Mouse (Mus musculus) erythroblast, embryonic 14.5 days (primary cell): ENCODE measurements around the gene Gm21310. TPM values are rescaled to one million over a fixed set of nuclear protein-coding genes. Genes with fewer than 3 reads are reported as not detected.
"Not testable (repeated sequence)": the region's sequence is repeated elsewhere in the genome, so short reads cannot be mapped to it uniquely, and the experiment has no call there.

Experiments used
- H3K27me3 ChIP-seq: 2 replicates; pipeline ENCODE4 v1.6.1; 2012; ENCODE audit warnings: inconsistent platforms; ENCODE audit not compliant: control insufficient read depth
- H3K36me3 ChIP-seq: 2 replicates; pipeline ENCODE4 v1.6.1; 2012; ENCODE audit warnings: mild to moderate bottlenecking, inconsistent platforms; ENCODE audit not compliant: control insufficient read depth
- H3K4me1 ChIP-seq: 2 replicates; pipeline ENCODE4 v1.6.1; 2012; ENCODE audit warnings: inconsistent platforms; ENCODE audit not compliant: control insufficient read depth
- H3K4me3 ChIP-seq: replicated peaks from 2 replicates; pipeline ENCODE3; 2012; ENCODE audit warnings: moderate library complexity, mild to moderate bottlenecking, inconsistent platforms
- H3K9me3 ChIP-seq: 2 replicates; pipeline ENCODE4 v1.6.1; 2012; ENCODE audit warnings: low read length, inconsistent platforms, mixed read lengths; ENCODE audit not compliant: control insufficient read depth
- polyA plus RNA-seq: library from polyadenylated mRNA; stranded (reverse); fragments of >175 nt; gene quantifications from 2 replicates; pipeline ENCODE4 v1.2.3, GENCODE M21; 2012

Gene Gm21310
- not detected in 2 replicates for polyA plus RNA-seq

- H3K27me3 ChIP-seq, H3K4me1 ChIP-seq, H3K4me3 ChIP-seq, H3K36me3 ChIP-seq, H3K9me3 ChIP-seq: not testable (repeated sequence)
Measured at GRCm38 (mm10) chrY:10147083-10147482, at the start of gene Gm21310. Gm21310 (minus strand) TSS chrY:10147183.

Other genes starting within 250 kb of the Gm21310 start
- not detected in 2 replicates for gene Gm20834, start 177.4 kb upstream of the Gm21310 start, polyA plus RNA-seq